Mouse (Mus musculus) stomach, postnatal 0 days (tissue): ENCODE results near the gene Cptp.

Source experiments
- CTCF ChIP-seq: IDR thresholded peaks from 2 replicates; pipeline ENCODE4 v1.5.1; 2016; ENCODE audit warnings: antibody characterized with exemption, low read depth, mild to moderate bottlenecking, moderate library complexity
- EP300 ChIP-seq: optimal IDR thresholded peaks from 2 replicates; pipeline ENCODE3; 2016; ENCODE audit warnings: antibody characterized with exemption

DNA sequence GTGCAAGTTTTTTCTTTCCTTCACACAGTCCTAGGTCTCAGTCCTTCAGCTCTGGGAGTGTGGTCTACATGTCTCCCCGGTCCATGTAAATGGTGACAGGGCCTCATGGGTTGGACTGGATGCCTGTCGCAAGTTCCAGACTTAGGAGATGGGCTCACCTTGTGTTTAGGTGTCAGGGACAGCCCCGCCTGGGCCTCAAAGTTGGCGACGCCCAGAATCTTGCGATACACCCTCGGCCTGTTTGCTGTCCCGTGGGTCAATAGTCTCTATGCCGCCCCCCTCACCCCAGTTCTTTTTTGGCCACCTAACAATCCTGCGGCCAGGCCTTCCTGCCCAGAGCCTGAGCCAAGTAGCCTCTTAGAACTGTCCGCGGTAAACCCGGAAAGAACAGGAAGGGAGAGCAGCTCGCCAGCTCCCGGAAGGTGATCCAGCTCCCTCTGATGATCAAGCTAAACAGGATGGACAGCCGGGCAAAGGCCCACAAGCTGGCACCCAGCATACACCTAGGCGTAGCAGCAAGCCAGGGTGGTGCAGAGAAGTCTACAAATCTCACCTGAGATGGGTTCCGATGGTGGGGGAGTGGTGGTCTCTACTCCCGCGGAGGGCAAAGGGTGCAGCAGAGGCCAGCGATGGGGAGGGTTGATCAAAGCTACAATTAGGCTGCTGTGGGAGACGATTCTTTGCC, 484 bp downstream of the Cptp start:
- TF ChIP-seq CTCF (no peak), EP300 (no peak)
